Mouse (Mus musculus) megakaryocyte, embryonic 14.5 days (primary cell): ENCODE measurements at regions not wholly inside any gene's neighbourhood (a gene's known extent, or its start where the extent isn't known, plus 50 kb on each side); places are given as distances from the start of the nearest gene placed in this dataset.

Experiments used
- FLI1 ChIP-seq: IDR thresholded peaks from 2 replicates; pipeline ENCODE4 v1.6.1; 2012; ENCODE audit warnings: low read length, inconsistent platforms, mixed read lengths
- GATA1 ChIP-seq: IDR thresholded peaks from 3 replicates; pipeline ENCODE4 v1.6.1; 2012; ENCODE audit warnings: mixed read lengths, low read length, inconsistent platforms, borderline replicate concordance

- no peak for TF ChIP-seq GATA1
- TF ChIP-seq FLI1: no peak
These were observed 60.6 kb upstream of the Zfhx3 start for GRCm38 (mm10) chr8:107881851-107882250.
